Mouse (Mus musculus) intestine, embryonic 15.5 days (tissue): ENCODE results near the gene Gm14548. TPM values are rescaled to one million over a fixed set of nuclear protein-coding genes. Genes with fewer than 3 reads are reported as not detected.
"Not testable (repeated sequence)": the region's sequence is repeated elsewhere in the genome, so short reads cannot be mapped to it uniquely, and the experiment has no call there.

Source experiments
- ATAC-seq: fragments of 200-750 bp; cut with Nextera tagmentation; 2 replicates; pipeline ENCODE4 v1.8.0; 2017; ENCODE audit warnings: moderate TSS enrichment, moderate library complexity
- H3K27ac ChIP-seq: fragments of 300-500 bp; sonication (generic); 2 replicates; pipeline ENCODE4 v1.5.1; 2015; ENCODE audit warnings: mild to moderate bottlenecking, inconsistent platforms
- H3K27me3 ChIP-seq: fragments of 300-500 bp; sonication (generic); replicated peaks from 2 replicates; pipeline ENCODE4 v1.6.1; 2015; ENCODE audit warnings: inconsistent platforms
- H3K36me3 ChIP-seq: fragments of 300-500 bp; sonication (generic); 2 replicates; pipeline ENCODE4 v1.6.1; 2015; ENCODE audit warnings: inconsistent platforms
- H3K4me1 ChIP-seq: fragments of 300-500 bp; sonication (generic); replicated peaks from 2 replicates; pipeline ENCODE4 v1.6.1; 2015; ENCODE audit warnings: inconsistent platforms
- H3K4me2 ChIP-seq: fragments of 300-500 bp; sonication (generic); replicated peaks from 2 replicates; pipeline ENCODE4 v1.6.1; 2015; ENCODE audit warnings: mild to moderate bottlenecking, inconsistent platforms
- H3K4me3 ChIP-seq: fragments of 300-500 bp; sonication (generic); replicated peaks from 2 replicates; pipeline ENCODE4 v1.5.1; 2015; ENCODE audit warnings: inconsistent platforms
- H3K9ac ChIP-seq: fragments of 300-500 bp; sonication (generic); 2 replicates; pipeline ENCODE4 v1.6.1; 2015; ENCODE audit warnings: inconsistent platforms
- H3K9me3 ChIP-seq: fragments of 300-500 bp; sonication (generic); 2 replicates; pipeline ENCODE4 v1.6.1; 2016; ENCODE audit warnings: inconsistent platforms
- WGBS: fragments of 180-500 bp; shearing (Covaris S2); methylation state at CpG from one replicate; pipeline ENCODE4 v1.1.7; 2015; 5-methylcytosine and 5-hydroxymethylcytosine counted together
- polyA plus RNA-seq: library from polyadenylated mRNA; unstranded; fragments of >200 nt; fragmentation: Nextera tagmentation; extraction: Ambion mirVana; gene quantifications from 2 replicates; pipeline ENCODE4 v1.2.1, GENCODE M21; 2015

The Gm14548 gene
- polyA plus RNA-seq, result 0.10 TPM in 1 of 2 replicates, not detected in the other

- H3K4me2 ChIP-seq, H3K4me1 ChIP-seq, H3K4me3 ChIP-seq, H3K9me3 ChIP-seq, H3K27me3 ChIP-seq, H3K36me3 ChIP-seq, H3K9ac ChIP-seq, H3K27ac ChIP-seq, ATAC-seq: not testable (repeated sequence)
- WGBS, result 53% methylated on average over 3 of the region's 3 CpGs
Measured at GRCm38 (mm10) chr7:3898036-3898590, at the start of gene Gm14548. Gm14548 (minus strand) TSS chr7:3898120.

DNA sequence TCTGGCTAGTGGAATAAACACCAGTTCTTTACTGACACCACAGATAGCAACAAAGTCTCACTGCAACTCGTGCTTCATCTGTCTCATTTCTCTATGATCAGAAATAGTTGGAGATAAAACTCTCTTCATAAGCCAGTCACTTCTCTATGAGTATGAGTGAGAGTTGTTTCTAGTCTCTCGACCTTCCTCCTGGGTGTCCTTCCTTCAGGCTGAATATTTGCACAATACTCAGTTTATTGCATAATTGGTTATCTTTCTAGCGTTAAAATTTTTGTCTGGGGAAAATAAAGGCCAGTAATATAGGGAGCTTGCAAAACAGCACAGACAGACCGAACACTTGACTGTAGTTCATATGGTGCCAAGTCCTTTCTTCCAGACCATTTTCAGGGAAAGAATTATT is 48.2 kb upstream of the Gm14548 start:
- no peak overlapping the region for H3K27ac ChIP-seq
- H3K9me3 ChIP-seq, result no peaks in the 10 kb centered on the region
- no peak for ATAC-seq
- no peaks in the 10 kb centered on the region for H3K4me1 ChIP-seq
- no peaks in the 10 kb centered on the region for H3K36me3 ChIP-seq
- no peak overlapping the region for H3K4me2 ChIP-seq
- no peak overlapping the region for H3K4me3 ChIP-seq
- H3K27me3 ChIP-seq, result no peaks in the 10 kb centered on the region
- H3K9ac ChIP-seq, result no peak overlapping the region
- 70% methylated on average over 4 of the region's 4 CpGs for WGBS

GRCm38 (mm10) chr7:3940915-3941314 is 43.0 kb upstream of the Gm14548 start:
- 76% methylated on average over 3 of the region's 3 CpGs for WGBS

GRCm38 (mm10) chr7:3939866-3940525 is 42.1 kb upstream of the Gm14548 start:
- Histone ChIP-seq H3K36me3 (no peaks in the 10 kb centered on the region), H3K4me3 (no peak overlapping the region), H3K4me2 (no peak overlapping the region), H3K9ac (no peak overlapping the region), H3K27ac (no peak overlapping the region), H3K4me1 (no peaks in the 10 kb centered on the region), H3K27me3 (no peaks in the 10 kb centered on the region), H3K9me3 (no peaks in the 10 kb centered on the region)
- 69% methylated on average over 1 of the region's 1 CpGs for WGBS
- no peak for ATAC-seq

More at GRCm38 (mm10) chr7:3940915-3941314, 43.0 kb upstream of the Gm14548 start:
- no peak overlapping the region for H3K27ac ChIP-seq
- no peak for ATAC-seq
- no peaks in the 10 kb centered on the region for H3K9me3 ChIP-seq
- no peaks in the 10 kb centered on the region for H3K4me1 ChIP-seq
- H3K27me3 ChIP-seq, result no peaks in the 10 kb centered on the region
- no peaks in the 10 kb centered on the region for H3K36me3 ChIP-seq
- H3K4me2 ChIP-seq, result no peak overlapping the region
- no peak overlapping the region for H3K9ac ChIP-seq
- no peak overlapping the region for H3K4me3 ChIP-seq

GRCm38 (mm10) chr7:3935473-3935872 is 37.6 kb upstream of the Gm14548 start:
- H3K9me3 ChIP-seq, H3K4me2 ChIP-seq, ATAC-seq, H3K27ac ChIP-seq, H3K9ac ChIP-seq, H3K4me3 ChIP-seq, H3K4me1 ChIP-seq, H3K27me3 ChIP-seq, H3K36me3 ChIP-seq: not testable (repeated sequence)

- H3K4me1 ChIP-seq, H3K36me3 ChIP-seq, H3K27me3 ChIP-seq, ATAC-seq, H3K4me2 ChIP-seq, H3K4me3 ChIP-seq, H3K9ac ChIP-seq, H3K9me3 ChIP-seq, H3K27ac ChIP-seq: not testable (repeated sequence)
- 62% methylated on average over 2 of the region's 2 CpGs for WGBS
Measured at GRCm38 (mm10) chr7:3915387-3915786, 17.5 kb upstream of the Gm14548 start, which contains the start of gene Lilra6. Lilra6 (minus strand) TSS chr7:3915503.

DNA sequence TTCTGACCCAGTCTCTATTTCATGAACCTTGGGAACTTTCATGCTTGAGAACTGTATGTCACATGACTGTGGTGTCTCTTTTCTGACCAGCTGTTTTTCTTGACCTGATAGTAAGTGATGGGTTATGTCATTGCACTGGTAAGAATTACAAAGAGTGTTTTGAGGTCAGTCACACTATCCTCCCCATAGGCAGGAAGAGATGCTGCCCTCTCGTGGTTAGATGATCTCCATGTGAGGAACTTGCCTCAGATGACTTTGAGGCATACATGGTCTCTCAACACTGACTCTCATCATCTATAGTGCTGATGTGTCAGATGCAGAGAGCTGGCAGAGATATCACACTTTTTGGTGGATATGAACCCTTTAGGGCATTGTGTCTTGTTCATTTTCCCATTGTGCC is 5.8 kb upstream of the Gm14548 start:
- no peak overlapping the region for H3K4me3 ChIP-seq
- H3K36me3 ChIP-seq, result no peaks in the 10 kb centered on the region
- H3K9ac ChIP-seq, result no peak overlapping the region
- 29% methylated on average over 1 of the region's 1 CpGs for WGBS
- H3K9me3 ChIP-seq, result no peaks in the 10 kb centered on the region
- H3K4me1 ChIP-seq, result no peaks in the 10 kb centered on the region
- no peak overlapping the region for H3K27ac ChIP-seq
- no peak for ATAC-seq
- no peaks in the 10 kb centered on the region for H3K27me3 ChIP-seq
- no peak overlapping the region for H3K4me2 ChIP-seq

DNA sequence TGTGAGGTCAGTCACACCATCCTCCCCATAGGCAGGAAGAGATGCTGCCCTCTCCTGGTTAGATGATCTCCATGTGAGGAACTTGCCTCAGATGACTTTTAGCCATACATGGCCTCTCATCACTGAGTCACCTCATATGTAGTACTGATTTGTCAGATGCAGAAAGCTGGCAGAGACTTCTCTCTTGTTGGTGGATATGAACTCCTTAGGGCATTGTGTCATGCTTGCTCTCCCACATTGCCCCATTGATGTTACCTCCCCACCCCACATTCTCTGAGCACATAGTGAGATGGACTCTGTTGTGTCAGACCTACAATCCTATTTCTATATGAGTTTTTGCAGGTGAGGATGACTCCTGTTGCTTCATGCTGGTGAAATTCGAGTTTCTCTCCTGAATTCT is 22.9 kb downstream of the Gm14548 start:
- not testable (repeated sequence) for H3K36me3 ChIP-seq, H3K9ac ChIP-seq, H3K9me3 ChIP-seq, H3K4me3 ChIP-seq, H3K27ac ChIP-seq, ATAC-seq, H3K4me2 ChIP-seq, H3K27me3 ChIP-seq, H3K4me1 ChIP-seq
- WGBS, result no CpG with 5 or more reads among the region's 1 CpGs

- WGBS, result no CpG with 5 or more reads among the region's 2 CpGs
- H3K9me3 ChIP-seq, H3K27ac ChIP-seq, H3K9ac ChIP-seq, H3K4me1 ChIP-seq, ATAC-seq, H3K4me3 ChIP-seq, H3K4me2 ChIP-seq, H3K27me3 ChIP-seq, H3K36me3 ChIP-seq: not testable (repeated sequence)
Measured at GRCm38 (mm10) chr7:3844951-3845350, 53.0 kb downstream of the Gm14548 start, which contains the start of gene Pira2. Pira2 (minus strand) TSS chr7:3845051.

GRCm38 (mm10) chr7:3837854-3838253 is 60.1 kb downstream of the Gm14548 start:
- not testable (repeated sequence) for H3K27me3 ChIP-seq, H3K4me1 ChIP-seq, H3K36me3 ChIP-seq, H3K27ac ChIP-seq, H3K4me3 ChIP-seq, H3K4me2 ChIP-seq, H3K9me3 ChIP-seq, H3K9ac ChIP-seq, ATAC-seq
- WGBS, result no CpG with 5 or more reads among the region's 1 CpGs

Other genes with a start within 250 kb of the Gm14548 start
- 19.5 and 20.2 TPM in 2 replicates for gene Leng1, start 232.3 kb downstream of the Gm14548 start, polyA plus RNA-seq
- gene Tmc4, start 220.6 kb downstream of the Gm14548 start, polyA plus RNA-seq, result 73.4 and 82.6 TPM in 2 replicates
- 230 and 235 TPM in 2 replicates for gene Tsen34, start 205.3 kb downstream of the Gm14548 start, polyA plus RNA-seq
- 55.3 and 57.2 TPM in 2 replicates for gene Mboat7, start 204.6 kb downstream of the Gm14548 start, polyA plus RNA-seq
- 1,501 and 1,565 TPM in 2 replicates for gene Rps9, start 194.1 kb downstream of the Gm14548 start, polyA plus RNA-seq
- 1.0 and 1.1 TPM in 2 replicates for gene Pirb, start 177.7 kb downstream of the Gm14548 start, polyA plus RNA-seq
- not detected in 2 replicates for gene Gm15448, start 72.4 kb downstream of the Gm14548 start, polyA plus RNA-seq
- 0.44 TPM in 1 of 2 replicates, not detected in the other for gene Pira2, start 53.1 kb downstream of the Gm14548 start, polyA plus RNA-seq
- 0.21 and 0.38 TPM in 2 replicates for gene Lilra6, start 17.4 kb upstream of the Gm14548 start, polyA plus RNA-seq
- 2.7 and 2.9 TPM in 2 replicates for gene Lair1, start 165.1 kb upstream of the Gm14548 start, polyA plus RNA-seq
- 7.1 and 9.7 TPM in 2 replicates for gene Ttyh1, start 221.3 kb upstream of the Gm14548 start, polyA plus RNA-seq
- 46.3 and 49.2 TPM in 2 replicates for gene Leng8, start 238.9 kb upstream of the Gm14548 start, polyA plus RNA-seq